Mouse (Mus musculus): Measurements from ENCODE around the gene Sod3. TPM values are rescaled to one million over a fixed set of nuclear protein-coding genes. Genes with fewer than 3 reads are reported as not detected.

Sod3 gene
- polyA plus RNA-seq, 1 experiment, result 0.27 TPM

- Histone ChIP-seq H3K27ac (ENCODE audit: insufficient read depth, low read length) (no peak overlapping the region), H3K4me1 (ENCODE audit: control insufficient read depth, insufficient read depth, low read length) (no peaks in the 10 kb centered on the region), H3K9me3 (replicated peaks; ENCODE audit: control insufficient read depth, insufficient read depth, low read length, poor library complexity, severe bottlenecking) (no peaks in the 10 kb centered on the region), H3K9ac (ENCODE audit: low read depth, poor library complexity, severe bottlenecking) (no peak overlapping the region), H3K27me3 (ENCODE audit: control insufficient read depth, insufficient read depth, low read length, poor library complexity, severe bottlenecking) (no peaks in the 10 kb centered on the region), H3K4me3 (ENCODE audit: low read depth, low read length) (no peak overlapping the region), H3K36me3 (ENCODE audit: control insufficient read depth, insufficient read depth, low read length, poor library complexity, severe bottlenecking) (no peaks in the 10 kb centered on the region)
- no peak for TF ChIP-seq CTCF (IDR thresholded peaks at IDR 0.05; ENCODE audit: low read depth, low read length)
Measured at GRCm38 (mm10) chr5:52357175-52357754, 6.3 kb upstream of the Sod3 start.

DNA sequence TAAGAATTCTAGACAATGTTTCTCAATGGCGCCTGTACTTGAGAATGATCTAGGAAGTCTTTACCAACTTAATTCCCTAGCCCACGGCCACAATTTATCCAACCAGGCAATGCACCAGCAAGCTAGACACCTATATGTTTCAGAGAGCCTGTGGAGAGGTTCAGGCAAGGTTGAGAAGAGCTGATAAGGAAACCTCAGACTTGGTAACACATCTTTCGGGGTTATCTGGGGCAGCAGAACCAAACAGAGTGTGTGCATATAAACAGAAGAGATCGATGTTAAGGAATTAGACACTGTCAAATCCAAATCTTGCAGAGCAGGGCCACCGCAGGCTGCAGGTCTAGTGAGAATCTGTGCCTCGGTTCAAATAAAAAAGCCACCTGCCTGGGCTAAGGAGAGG lies 5.5 kb upstream of the Sod3 start:
- H3K4me1 ChIP-seq (ENCODE audit: control insufficient read depth, insufficient read depth, low read length), result no peaks in the 10 kb centered on the region
- no peak overlapping the region for H3K4me3 ChIP-seq (ENCODE audit: low read depth, low read length)
- H3K36me3 ChIP-seq (ENCODE audit: control insufficient read depth, insufficient read depth, low read length, poor library complexity, severe bottlenecking), result no peaks in the 10 kb centered on the region
- no peak overlapping the region for H3K27ac ChIP-seq (ENCODE audit: insufficient read depth, low read length)
- TF ChIP-seq CTCF (IDR thresholded peaks at IDR 0.05; ENCODE audit: low read depth, low read length) (no peak), EP300 (IDR thresholded peaks at IDR 0.05; ENCODE audit: insufficient read depth, low read depth, low read length) (no peak), POLR2A (IDR thresholded peaks at IDR 0.05; ENCODE audit: insufficient read depth, low read length) (no peak)
- no peak overlapping the region for H3K9ac ChIP-seq (ENCODE audit: low read depth, poor library complexity, severe bottlenecking)
- no peaks in the 10 kb centered on the region for H3K27me3 ChIP-seq (ENCODE audit: control insufficient read depth, insufficient read depth, low read length, poor library complexity, severe bottlenecking)
- H3K9me3 ChIP-seq (replicated peaks; ENCODE audit: control insufficient read depth, insufficient read depth, low read length, poor library complexity, severe bottlenecking), result no peaks in the 10 kb centered on the region

- no peak overlapping the region for H3K4me3 ChIP-seq (ENCODE audit: low read depth, low read length)
- no peaks in the 10 kb centered on the region for H3K27me3 ChIP-seq (ENCODE audit: control insufficient read depth, insufficient read depth, low read length, poor library complexity, severe bottlenecking)
- TF ChIP-seq EP300 (IDR thresholded peaks at IDR 0.05; ENCODE audit: insufficient read depth, low read depth, low read length) (no peak), POLR2A (IDR thresholded peaks at IDR 0.05; ENCODE audit: insufficient read depth, low read length) (no peak), CTCF (IDR thresholded peaks at IDR 0.05; ENCODE audit: low read depth, low read length) (no peak)
- no peaks in the 10 kb centered on the region for H3K4me1 ChIP-seq (ENCODE audit: control insufficient read depth, insufficient read depth, low read length)
- no peak overlapping the region for H3K9ac ChIP-seq (ENCODE audit: low read depth, poor library complexity, severe bottlenecking)
- H3K36me3 ChIP-seq (ENCODE audit: control insufficient read depth, insufficient read depth, low read length, poor library complexity, severe bottlenecking), result no peaks in the 10 kb centered on the region
- no peaks in the 10 kb centered on the region for H3K9me3 ChIP-seq (replicated peaks; ENCODE audit: control insufficient read depth, insufficient read depth, low read length, poor library complexity, severe bottlenecking)
- H3K27ac ChIP-seq (ENCODE audit: insufficient read depth, low read length), result no peak overlapping the region
Measured at GRCm38 (mm10) chr5:52360286-52361049, 3.1 kb upstream of the Sod3 start.

DNA sequence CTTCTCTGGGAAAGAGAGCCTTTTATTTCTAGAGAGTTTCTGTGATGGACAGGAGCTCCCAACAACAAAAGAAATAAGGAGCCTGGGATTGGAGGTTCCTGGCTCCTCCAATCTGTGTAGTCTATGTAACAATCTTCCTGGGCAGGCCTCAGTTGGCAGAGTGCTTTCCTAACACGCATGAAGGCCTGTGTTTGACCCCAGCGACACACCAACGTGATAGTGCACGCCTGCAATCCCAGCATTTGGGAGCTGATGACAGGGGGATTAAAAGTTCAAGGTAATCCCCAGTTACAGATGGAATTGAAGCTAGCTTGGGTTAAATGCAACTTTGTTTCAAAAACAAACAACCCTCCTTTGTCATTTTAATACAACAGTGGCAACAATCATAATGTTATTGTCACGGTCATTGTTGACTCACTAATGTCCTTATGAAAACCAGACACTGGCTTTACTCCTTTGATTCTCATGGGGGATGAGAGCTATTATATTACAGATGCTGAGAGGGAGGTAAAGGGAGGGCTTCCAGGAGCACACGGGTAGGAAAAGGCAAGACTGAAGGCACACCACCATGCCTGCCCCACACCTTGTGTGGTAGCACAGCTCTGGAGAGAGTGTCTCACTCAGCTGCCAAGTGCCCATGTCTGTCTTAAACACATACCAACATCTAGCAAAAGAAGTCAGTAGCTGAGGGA lies 669 bp upstream of the Sod3 start:
- TF ChIP-seq EP300 (IDR thresholded peaks at IDR 0.05; ENCODE audit: insufficient read depth, low read depth, low read length) (no peak), CTCF (IDR thresholded peaks at IDR 0.05; ENCODE audit: low read depth, low read length) (no peak), POLR2A (IDR thresholded peaks at IDR 0.05; ENCODE audit: insufficient read depth, low read length) (no peak)
- no peak overlapping the region for H3K4me3 ChIP-seq (ENCODE audit: low read depth, low read length)
- H3K36me3 ChIP-seq (ENCODE audit: control insufficient read depth, insufficient read depth, low read length, poor library complexity, severe bottlenecking), result no peaks in the 10 kb centered on the region
- no peaks in the 10 kb centered on the region for H3K4me1 ChIP-seq (ENCODE audit: control insufficient read depth, insufficient read depth, low read length)
- no peak overlapping the region for H3K27ac ChIP-seq (ENCODE audit: insufficient read depth, low read length)
- H3K9ac ChIP-seq (ENCODE audit: low read depth, poor library complexity, severe bottlenecking), result no peak overlapping the region
- H3K9me3 ChIP-seq (replicated peaks; ENCODE audit: control insufficient read depth, insufficient read depth, low read length, poor library complexity, severe bottlenecking), result no peaks in the 10 kb centered on the region
- no peaks in the 10 kb centered on the region for H3K27me3 ChIP-seq (ENCODE audit: control insufficient read depth, insufficient read depth, low read length, poor library complexity, severe bottlenecking)

DNA sequence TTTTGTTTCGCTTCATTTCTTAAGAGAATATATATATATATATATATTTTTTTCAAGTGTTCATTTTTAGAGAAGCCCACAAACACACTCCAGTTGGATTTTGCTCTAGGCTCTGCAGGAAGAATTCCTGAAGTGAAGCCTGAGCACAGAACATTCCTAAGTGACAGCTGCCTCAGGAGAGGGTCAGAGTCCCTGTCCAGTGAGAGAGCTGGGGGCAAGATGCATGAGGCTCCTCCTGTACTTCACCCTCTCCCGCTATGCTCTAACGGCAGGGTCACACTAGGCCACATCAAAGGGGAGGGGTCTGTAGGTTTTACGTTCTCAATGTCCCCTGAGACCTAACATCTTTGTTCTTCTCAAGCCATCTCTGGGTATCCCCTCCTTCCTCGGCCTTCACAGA lies 930 bp downstream of the Sod3 start:
- Histone ChIP-seq H3K36me3 (ENCODE audit: control insufficient read depth, insufficient read depth, low read length, poor library complexity, severe bottlenecking) (no peaks in the 10 kb centered on the region), H3K4me1 (ENCODE audit: control insufficient read depth, insufficient read depth, low read length) (no peaks in the 10 kb centered on the region), H3K27me3 (ENCODE audit: control insufficient read depth, insufficient read depth, low read length, poor library complexity, severe bottlenecking) (no peaks in the 10 kb centered on the region), H3K9ac (ENCODE audit: low read depth, poor library complexity, severe bottlenecking) (no peak overlapping the region), H3K27ac (ENCODE audit: insufficient read depth, low read length) (no peak overlapping the region), H3K4me3 (ENCODE audit: low read depth, low read length) (no peak overlapping the region), H3K9me3 (replicated peaks; ENCODE audit: control insufficient read depth, insufficient read depth, low read length, poor library complexity, severe bottlenecking) (no peaks in the 10 kb centered on the region)
- TF ChIP-seq CTCF (IDR thresholded peaks at IDR 0.05; ENCODE audit: low read depth, low read length), result no peak
- TF ChIP-seq POLR2A (IDR thresholded peaks at IDR 0.05; ENCODE audit: insufficient read depth, low read length), result no peak
- TF ChIP-seq EP300 (IDR thresholded peaks at IDR 0.05; ENCODE audit: insufficient read depth, low read depth, low read length), result no peak

- Histone ChIP-seq H3K27me3 (ENCODE audit: control insufficient read depth, insufficient read depth, low read length, poor library complexity, severe bottlenecking) (no peaks in the 10 kb centered on the region; the same call in 1 of the 2 replicates), H3K4me3 (ENCODE audit: low read depth, low read length) (no peak overlapping the region)
- TF ChIP-seq CTCF (IDR thresholded peaks at IDR 0.05; ENCODE audit: low read depth, low read length) (no peak), EP300 (IDR thresholded peaks at IDR 0.05; ENCODE audit: insufficient read depth, low read depth, low read length) (no peak), POLR2A (IDR thresholded peaks at IDR 0.05; ENCODE audit: insufficient read depth, low read length) (no peak)
Measured at GRCm38 (mm10) chr5:52365930-52366329, 2.3 kb downstream of the Sod3 start.

More at GRCm38 (mm10) chr5:52365930-52366329, 2.3 kb downstream of the Sod3 start:
- Histone ChIP-seq H3K36me3 (ENCODE audit: control insufficient read depth, insufficient read depth, low read length, poor library complexity, severe bottlenecking) (no peaks in the 10 kb centered on the region), H3K9me3 (replicated peaks; ENCODE audit: control insufficient read depth, insufficient read depth, low read length, poor library complexity, severe bottlenecking) (no peaks in the 10 kb centered on the region), H3K27ac (ENCODE audit: insufficient read depth, low read length) (no peak overlapping the region), H3K4me1 (ENCODE audit: control insufficient read depth, insufficient read depth, low read length) (no peaks in the 10 kb centered on the region), H3K9ac (ENCODE audit: low read depth, poor library complexity, severe bottlenecking) (no peak overlapping the region)

Measured in ES-Bruce4 (cell line).